In the genomic region with DNA sequence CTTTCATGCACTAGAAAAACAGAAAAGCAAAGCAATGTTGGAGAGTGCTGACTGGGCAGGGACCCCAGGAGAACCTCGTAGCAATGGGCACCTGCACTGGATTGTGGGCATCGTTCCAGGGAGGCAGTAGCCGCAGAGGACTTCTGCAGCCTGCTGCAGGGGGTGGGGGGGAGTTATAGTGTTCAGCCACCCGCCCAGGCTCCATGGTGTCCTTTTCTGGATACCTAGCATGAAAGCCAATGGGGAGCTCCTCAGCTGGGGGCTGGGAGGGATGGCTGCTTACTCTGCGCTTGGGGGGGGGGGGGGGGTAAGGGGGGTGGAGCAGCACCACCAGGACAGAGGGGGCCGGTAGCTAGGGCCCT, we compare ENCODE assay signal across 10 mouse cellular contexts. TPM values are rescaled to one million over a fixed set of nuclear protein-coding genes. Genes with fewer than 3 reads are reported as not detected.
DNase-seq lines count a peak whose midpoint lies in the region; ATAC-seq lines count a peak whose summit lies in the region.
"Had no signal": no experiment of that assay in that cellular context is flagged by ENCODE, and none has a peak within 500 bp of the region (broad histone marks: within the 10 kb centered on the region; RNA-seq: fewer than 3 reads in every experiment).

No protein-coding gene starts in this region.

- 0 out of 2 replicates have a peak overlapping the region, but pooled peaks have one; percentile 18 for H3K4me2 ChIP-seq in heart, embryonic 14.5 days (ENCODE audit: low read length)
- no peak overlapping the region; the same call in 1 of the 2 replicates for H3K4me2 ChIP-seq in embryonic facial prominence, embryonic 13.5 days

- no peak overlapping the region for H3K27ac ChIP-seq in heart, embryonic 14.5 days (replicated peaks in 1 of 2; ENCODE audit: control insufficient read depth in 1 of 2, insufficient read depth in 1 of 2, low read depth in 2 of 2, low read length in 2 of 2)
- no peak overlapping the region for H3K27ac ChIP-seq in embryonic facial prominence, embryonic 13.5 days
- peak overlapping the region; percentile 44; the same call in 1 of the 2 replicates for H3K27ac ChIP-seq in limb, embryonic 10.5 days

- H3K9ac ChIP-seq in heart, embryonic 14.5 days (ENCODE audit: low read length): no peak overlapping the region
- H3K9ac ChIP-seq in embryonic facial prominence, embryonic 13.5 days: no peak overlapping the region

- H3K9me3 ChIP-seq in heart, embryonic 14.5 days (ENCODE audit: control insufficient read depth, low read length): no peaks in the 10 kb centered on the region
- no peaks in the 10 kb centered on the region for H3K9me3 ChIP-seq in embryonic facial prominence, embryonic 13.5 days
- H3K9me3 ChIP-seq in limb, embryonic 10.5 days (replicated peaks): no peaks in the 10 kb centered on the region

- 0% methylated on average over 4 of the region's 6 CpGs for WGBS in heart, embryonic 14.5 days
- WGBS in embryonic facial prominence, embryonic 13.5 days: 3% methylated on average over 6 of the region's 6 CpGs
- WGBS in limb, embryonic 10.5 days: under 1% methylated on average over 6 of the region's 6 CpGs

- H3K27me3 ChIP-seq in heart, embryonic 14.5 days (ENCODE audit: control insufficient read depth, insufficient read depth, low read length): peaks cover 82% of the 10 kb centered on the region
- H3K27me3 ChIP-seq in embryonic facial prominence, embryonic 13.5 days: peaks cover 89% of the 10 kb centered on the region
- peaks cover 94% of the 10 kb centered on the region for H3K27me3 ChIP-seq in limb, embryonic 10.5 days (ENCODE audit: low read depth, poor library complexity, severe bottlenecking)

- no peak for DNase-seq in heart, adult 18-20 months
- DNase-seq in limb, embryonic 10.5 days (ENCODE audit: low spot score): no peak
- peak; percentile 25 to 52 for DNase-seq in lung, postnatal 4 days
- DNase-seq in adrenal gland, adult (ENCODE audit: inconsistent age in 2 of 2, low spot score in 1 of 2): no peak
- no peak for DNase-seq in layer of hippocampus, postnatal 10 days (ENCODE audit: low spot score in 2 of 2)
- no peak for DNase-seq in layer of hippocampus, adult 9-11 months
- DNase-seq: adrenal gland, postnatal 25 days had no signal

- H3K4me3 ChIP-seq in heart, embryonic 14.5 days (ENCODE audit: control insufficient read depth in 1 of 2, insufficient read depth in 1 of 2, low read depth in 1 of 2, low read length in 2 of 2): no peak overlapping the region; a peak in 1 of 4 replicates
- peak overlapping the region; percentile 18 for H3K4me3 ChIP-seq in embryonic facial prominence, embryonic 13.5 days
- H3K4me3 ChIP-seq in limb, embryonic 10.5 days: peak overlapping the region; percentile 37

- no peaks in the 10 kb centered on the region for H3K36me3 ChIP-seq in heart, embryonic 14.5 days (ENCODE audit: control insufficient read depth, insufficient read depth, low read length)
- no peaks in the 10 kb centered on the region for H3K36me3 ChIP-seq in embryonic facial prominence, embryonic 13.5 days
- H3K36me3 ChIP-seq in limb, embryonic 10.5 days: no peaks in the 10 kb centered on the region

- H3K4me1 ChIP-seq in heart, embryonic 14.5 days (ENCODE audit: control insufficient read depth in 2 of 2, insufficient read depth in 2 of 2, low read length in 2 of 2): peaks cover 0 to 6% of the 10 kb centered on the region in 2 experiments; a peak in 3 of 4 replicates
- H3K4me1 ChIP-seq in embryonic facial prominence, embryonic 13.5 days: peaks cover 13% of the 10 kb centered on the region
- H3K4me1 ChIP-seq in limb, embryonic 10.5 days: peaks cover 26% of the 10 kb centered on the region

- ATAC-seq in heart, embryonic 14.5 days (ENCODE audit: insufficient number of reproducible peaks, insufficient read depth, low FRiP score, low read depth): no peak
- no peak for ATAC-seq in embryonic facial prominence, embryonic 13.5 days (ENCODE audit: insufficient number of reproducible peaks, insufficient read depth, low FRiP score, low TSS enrichment, low read depth)
- ATAC-seq: CD4-positive, CD25-positive, alpha-beta regulatory T cell, adult 4 months had no signal

RNA-seq across cellular contexts. Expression of a gene that starts 12.2 kb away (rescaled TPM):
- polyA plus RNA-seq in heart, embryonic 14.5 days (2014; fragmentation: Nextera tagmentation; extraction: Ambion mirVana): 0.42 TPM in 1 of 2 replicates, not detected in the other
- total RNA-seq in heart, adult 18-20 months (2021): under 1 TPM in 1 of 2 experiments, not detected in 1; 0.59 TPM
- 0.96 and 2.7 TPM in 2 replicates for polyA plus RNA-seq in embryonic facial prominence, embryonic 13.5 days (2015; fragmentation: Nextera tagmentation; extraction: Ambion mirVana)
- polyA plus RNA-seq in limb, embryonic 10.5 days (2016; fragmentation: Nextera tagmentation; extraction: Ambion mirVana): 0.08 TPM in 1 of 2 replicates, not detected in the other
- total RNA-seq in layer of hippocampus, postnatal 10 days (2021): not detected
- total RNA-seq: adrenal gland, postnatal 25 days had no signal
- polyA plus RNA-seq: CD4-positive, CD25-positive, alpha-beta regulatory T cell, adult 4 months had no signal

RNA-seq across cellular contexts. Expression of a gene that starts 29.4 kb away (rescaled TPM):
- polyA plus RNA-seq in heart, embryonic 14.5 days (2014; fragmentation: Nextera tagmentation; extraction: Ambion mirVana): 0.09 and 0.41 TPM in 2 replicates
- total RNA-seq in heart, adult 18-20 months (2021): under 1 TPM in 1 of 2 experiments, not detected in 1; 0.44 TPM
- polyA plus RNA-seq in embryonic facial prominence, embryonic 13.5 days (2015; fragmentation: Nextera tagmentation; extraction: Ambion mirVana): 0.80 and 1.2 TPM in 2 replicates
- 0.04 and 0.05 TPM in 2 replicates for polyA plus RNA-seq in limb, embryonic 10.5 days (2016; fragmentation: Nextera tagmentation; extraction: Ambion mirVana)
- under 1 TPM; 0.73 to 0.98 TPM for total RNA-seq in layer of hippocampus, postnatal 10 days (2021)
- total RNA-seq: adrenal gland, postnatal 25 days had no signal
- polyA plus RNA-seq: CD4-positive, CD25-positive, alpha-beta regulatory T cell, adult 4 months had no signal

Comparison
In these comparisons a context has a peak if more than half of its experiments do, and no peak if none do; other contexts are left out.
1. H3K4me3 ChIP-seq: peak in embryonic facial prominence, embryonic 13.5 days (single experiment) and limb, embryonic 10.5 days (single experiment); none in heart, embryonic 14.5 days (0 of 2).
2. DNase-seq: peak in lung, postnatal 4 days (2 of 2); none in heart, adult 18-20 months (0 of 2), limb, embryonic 10.5 days (single experiment), adrenal gland, adult (0 of 2), layer of hippocampus, postnatal 10 days (0 of 2) and layer of hippocampus, adult 9-11 months (single experiment).